Mouse (Mus musculus) limb, embryonic 15.5 days (tissue): Measurements from ENCODE around the gene Nfatc4. TPM values are rescaled to one million over a fixed set of nuclear protein-coding genes. Genes with fewer than 3 reads are reported as not detected.
A peak's percentile ranks its signal among the peaks of the same experiment; 100 is the strongest.

Source experiments
- ATAC-seq: fragments of 200-750 bp; cut with Nextera tagmentation; 2 replicates; pipeline ENCODE4 v1.8.0; 2017; ENCODE audit warnings: low read depth, moderate TSS enrichment; ENCODE audit not compliant: insufficient number of reproducible peaks, low FRiP score, low TSS enrichment
- H3K27ac ChIP-seq: fragments of 300-500 bp; sonication (generic); 2 replicates; pipeline ENCODE4 v1.5.1; 2015; ENCODE audit warnings: moderate library complexity, mild to moderate bottlenecking, inconsistent platforms
- H3K27me3 ChIP-seq: fragments of 300-500 bp; sonication (generic); 2 replicates; pipeline ENCODE4 v1.6.1; 2015; ENCODE audit warnings: inconsistent platforms
- H3K36me3 ChIP-seq: fragments of 300-500 bp; sonication (generic); 2 replicates; pipeline ENCODE4 v1.6.1; 2015; ENCODE audit warnings: inconsistent platforms
- H3K4me1 ChIP-seq: fragments of 300-500 bp; sonication (generic); 2 replicates; pipeline ENCODE4 v1.6.1; 2015; ENCODE audit warnings: inconsistent platforms
- H3K4me2 ChIP-seq: fragments of 300-500 bp; sonication (generic); 2 replicates; pipeline ENCODE4 v1.6.1; 2015; ENCODE audit warnings: mild to moderate bottlenecking, inconsistent platforms
- H3K4me3 ChIP-seq: fragments of 300-500 bp; sonication (generic); 2 replicates; pipeline ENCODE4 v1.5.1; 2015; ENCODE audit warnings: mild to moderate bottlenecking, inconsistent platforms
- H3K9ac ChIP-seq: fragments of 300-500 bp; sonication (generic); 2 replicates; pipeline ENCODE4 v1.6.1; 2015; ENCODE audit warnings: inconsistent platforms
- H3K9me3 ChIP-seq: fragments of 300-500 bp; sonication (generic); 2 replicates; pipeline ENCODE4 v1.6.1; 2016; ENCODE audit warnings: inconsistent platforms
- WGBS: fragments of 180-500 bp; shearing (Covaris S2); methylation state at CpG from one replicate; pipeline ENCODE4 v1.1.7; 2015; 5-methylcytosine and 5-hydroxymethylcytosine counted together
- polyA plus RNA-seq: library from polyadenylated mRNA; unstranded; fragments of >200 nt; fragmentation: Nextera tagmentation; extraction: Ambion mirVana; gene quantifications from 2 replicates; pipeline ENCODE4 v1.2.1, GENCODE M21; 2015

Nfatc4 gene
- polyA plus RNA-seq, 1 experiment from 2014 or later = 95.9 TPM

GRCm38 (mm10) chr14:55785195-55785594, 37.7 kb upstream of the Nfatc4 start:
- Histone ChIP-seq H3K4me1 (peaks cover 41% of the 10 kb centered on the region), H3K27ac (no peak overlapping the region), H3K4me3 (no peak overlapping the region), H3K9me3 (no peaks in the 10 kb centered on the region), H3K4me2 (no peak overlapping the region), H3K27me3 (peaks cover 41% of the 10 kb centered on the region), H3K9ac (no peak overlapping the region), H3K36me3 (peaks cover 8% of the 10 kb centered on the region; the same call in 1 of the 2 replicates)
- no peak for ATAC-seq
- WGBS = 34% methylated on average over 6 of the region's 6 CpGs

- peak overlapping the region; percentile 47 for H3K4me3 ChIP-seq
Observed at GRCm38 (mm10) chr14:55787731-55788130, 35.2 kb upstream of the Nfatc4 start.

GRCm38 (mm10) chr14:55788256-55789050, 34.5 kb upstream of the Nfatc4 start, which contains the start of gene Ripk3:
Gene Ripk3 (minus strand): TSS chr14:55788865.
- Histone ChIP-seq H3K4me1 (peaks cover 16% of the 10 kb centered on the region; the same call in 1 of the 2 replicates), H3K4me2 (peak within 1 kb of the TSS; percentile 80), H3K9ac (peak within 1 kb of the TSS; percentile 51), H3K36me3 (0 out of 2 replicates have a peak, but pooled peaks cover 3% of the 10 kb centered on the region), H3K27ac (no peak within 1 kb of the TSS), H3K9me3 (no peaks in the 10 kb centered on the region), H3K4me3 (peak within 1 kb of the TSS; percentile 47), H3K27me3 (peaks cover 36% of the 10 kb centered on the region)
- ATAC-seq = no peak
- WGBS = 5% methylated on average over 40 of the region's 40 CpGs

More at GRCm38 (mm10) chr14:55787731-55788130, 35.2 kb upstream of the Nfatc4 start:
- Histone ChIP-seq H3K4me1 (peaks cover 21% of the 10 kb centered on the region; the same call in 1 of the 2 replicates), H3K36me3 (0 out of 2 replicates have a peak, but pooled peaks cover 3% of the 10 kb centered on the region), H3K27ac (no peak overlapping the region), H3K9me3 (no peaks in the 10 kb centered on the region), H3K27me3 (peaks cover 36% of the 10 kb centered on the region), H3K4me2 (peak overlapping the region; percentile 80), H3K9ac (0 out of 2 replicates have a peak overlapping the region, but pooled peaks have one; percentile 51)
- no peak for ATAC-seq
- 32% methylated on average over 11 of the region's 11 CpGs for WGBS

- 53% methylated on average over 2 of the region's 2 CpGs for WGBS
- peaks cover under 1% of the 10 kb centered on the region; the same call in 1 of the 2 replicates for H3K4me1 ChIP-seq
- no peak overlapping the region for H3K27ac ChIP-seq
- ATAC-seq = no peak
- H3K9ac ChIP-seq = no peak overlapping the region
- no peak overlapping the region for H3K4me3 ChIP-seq
- H3K9me3 ChIP-seq = no peaks in the 10 kb centered on the region
- H3K27me3 ChIP-seq = peaks cover 5% of the 10 kb centered on the region; the same call in 1 of the 2 replicates
- no peak overlapping the region for H3K4me2 ChIP-seq
- H3K36me3 ChIP-seq = no peaks in the 10 kb centered on the region
Observed at GRCm38 (mm10) chr14:55793461-55793860, 29.5 kb upstream of the Nfatc4 start.

GRCm38 (mm10) chr14:55793946-55794345, 29.0 kb upstream of the Nfatc4 start:
- Histone ChIP-seq H3K27ac (no peak overlapping the region), H3K36me3 (no peaks in the 10 kb centered on the region), H3K27me3 (0 out of 2 replicates have a peak, but pooled peaks cover 5% of the 10 kb centered on the region), H3K9me3 (no peaks in the 10 kb centered on the region), H3K9ac (no peak overlapping the region), H3K4me3 (no peak overlapping the region), H3K4me1 (no peaks in the 10 kb centered on the region), H3K4me2 (no peak overlapping the region)
- 53% methylated on average over 2 of the region's 2 CpGs for WGBS
- no peak for ATAC-seq

- H3K9ac ChIP-seq = no peak overlapping the region
- 75% methylated on average over 15 of the region's 15 CpGs for WGBS
Observed at GRCm38 (mm10) chr14:55795380-55796163, 27.4 kb upstream of the Nfatc4 start.

GRCm38 (mm10) chr14:55814885-55815284, 8.1 kb upstream of the Nfatc4 start:
- WGBS = 15% methylated on average over 16 of the region's 16 CpGs

More at GRCm38 (mm10) chr14:55795380-55796163, 27.4 kb upstream of the Nfatc4 start:
- Histone ChIP-seq H3K4me3 (no peak overlapping the region), H3K27me3 (no peaks in the 10 kb centered on the region), H3K4me1 (no peaks in the 10 kb centered on the region), H3K27ac (0 out of 2 replicates have a peak overlapping the region, but pooled peaks have one; percentile 7), H3K9me3 (no peaks in the 10 kb centered on the region), H3K36me3 (no peaks in the 10 kb centered on the region), H3K4me2 (no peak overlapping the region)
- ATAC-seq = no peak

GRCm38 (mm10) chr14:55815310-55815751, 7.6 kb upstream of the Nfatc4 start:
- Histone ChIP-seq H3K4me3 (peak overlapping the region; percentile 43), H3K9me3 (no peaks in the 10 kb centered on the region), H3K27me3 (no peaks in the 10 kb centered on the region), H3K36me3 (no peaks in the 10 kb centered on the region), H3K4me1 (peaks cover 5% of the 10 kb centered on the region; the same call in 1 of the 2 replicates), H3K27ac (no peak overlapping the region; the same call in 1 of the 2 replicates), H3K9ac (peak overlapping the region; percentile 8; the same call in 1 of the 2 replicates), H3K4me2 (peak overlapping the region; percentile 50)
- no peak for ATAC-seq
- 25% methylated on average over 17 of the region's 17 CpGs for WGBS

More at GRCm38 (mm10) chr14:55814885-55815284, 8.1 kb upstream of the Nfatc4 start:
- Histone ChIP-seq H3K4me1 (peaks cover 5% of the 10 kb centered on the region; the same call in 1 of the 2 replicates), H3K4me2 (peak overlapping the region; percentile 50), H3K36me3 (no peaks in the 10 kb centered on the region), H3K27ac (no peak overlapping the region; the same call in 1 of the 2 replicates), H3K9me3 (no peaks in the 10 kb centered on the region), H3K9ac (peak overlapping the region; percentile 8; the same call in 1 of the 2 replicates), H3K27me3 (no peaks in the 10 kb centered on the region), H3K4me3 (peak overlapping the region; percentile 43)
- ATAC-seq = no peak

GRCm38 (mm10) chr14:55819845-55820405, 3.0 kb upstream of the Nfatc4 start:
- Histone ChIP-seq H3K9me3 (no peaks in the 10 kb centered on the region), H3K27me3 (no peaks in the 10 kb centered on the region), H3K4me2 (no peak overlapping the region), H3K4me3 (no peak overlapping the region), H3K4me1 (peaks cover 19% of the 10 kb centered on the region), H3K27ac (no peak overlapping the region), H3K9ac (no peak overlapping the region), H3K36me3 (no peaks in the 10 kb centered on the region)
- 77% methylated on average over 7 of the region's 7 CpGs for WGBS
- no peak for ATAC-seq

- Histone ChIP-seq H3K27me3 (no peaks in the 10 kb centered on the region), H3K36me3 (no peaks in the 10 kb centered on the region), H3K9ac (no peak overlapping the region), H3K4me3 (no peak overlapping the region), H3K4me1 (peaks cover 14% of the 10 kb centered on the region), H3K9me3 (no peaks in the 10 kb centered on the region), H3K27ac (no peak overlapping the region), H3K4me2 (no peak overlapping the region)
- ATAC-seq = no peak
- WGBS = 81% methylated on average over 9 of the region's 9 CpGs
Observed at GRCm38 (mm10) chr14:55820576-55820975, 2.4 kb upstream of the Nfatc4 start.

- WGBS = 2% methylated on average over 13 of the region's 13 CpGs
- Histone ChIP-seq H3K9ac (peak overlapping the region; percentile 63), H3K36me3 (0 out of 2 replicates have a peak, but pooled peaks cover 6% of the 10 kb centered on the region), H3K4me1 (peaks cover 29% of the 10 kb centered on the region), H3K4me3 (peak overlapping the region; percentile 72), H3K9me3 (no peaks in the 10 kb centered on the region), H3K27ac (peak overlapping the region; percentile 99), H3K27me3 (no peaks in the 10 kb centered on the region), H3K4me2 (peak overlapping the region; percentile 75)
- no peak for ATAC-seq
Observed at GRCm38 (mm10) chr14:55822435-55822990, 431 bp upstream of the Nfatc4 start.
